Mouse (Mus musculus) C2C12 (cell line): ENCODE measurements around the gene Dyrk3. TPM values are rescaled to one million over a fixed set of nuclear protein-coding genes. Genes with fewer than 3 reads are reported as not detected.

ENCODE experiments used
- H3K27me3 ChIP-seq: one replicate; pipeline ENCODE4 v1.6.1; 2011; ENCODE audit not compliant: control insufficient read depth, insufficient read depth, insufficient read length
- H3K36me3 ChIP-seq: one replicate; pipeline ENCODE4 v1.6.1; 2011; ENCODE audit not compliant: control insufficient read depth, insufficient read depth
- H3K4me3 ChIP-seq: one replicate; pipeline ENCODE4 v1.5.1; 2011; ENCODE audit warnings: mild to moderate bottlenecking, control low read depth; ENCODE audit not compliant: poor library complexity, insufficient read depth, severe bottlenecking
- H3K79me2 ChIP-seq: one replicate; pipeline ENCODE4 v1.6.1; 2011; ENCODE audit not compliant: control insufficient read depth, insufficient read depth
- H3K79me3 ChIP-seq: one replicate; pipeline ENCODE4 v1.6.1; 2011; ENCODE audit warnings: low read depth, control low read depth
- H3ac ChIP-seq: one replicate; pipeline ENCODE3; 2011; ENCODE audit warnings: low read depth; ENCODE audit not compliant: control insufficient read depth, insufficient read length
- CEBPB ChIP-seq: IDR thresholded peaks from one replicate; pipeline ENCODE4 v1.6.1; 2011; ENCODE audit warnings: low read depth, mild to moderate bottlenecking, control low read depth, moderate library complexity
- CTCF ChIP-seq: IDR thresholded peaks from one replicate; pipeline ENCODE4 v1.5.1; 2011; ENCODE audit not compliant: control insufficient read depth, insufficient read depth, insufficient read length
- FOSL1 ChIP-seq: IDR thresholded peaks from one replicate; pipeline ENCODE4 v1.8.0; 2011; ENCODE audit warnings: mild to moderate bottlenecking, low read length; ENCODE audit not compliant: poor library complexity, insufficient read depth, severe bottlenecking
- MAX ChIP-seq: IDR thresholded peaks from one replicate; pipeline ENCODE4 v1.6.1; 2011; ENCODE audit warnings: mild to moderate bottlenecking, control low read depth
- MYOD1 ChIP-seq: IDR thresholded peaks from one replicate; pipeline ENCODE4 v1.6.1; 2011; ENCODE audit warnings: low read depth; ENCODE audit not compliant: control insufficient read depth, insufficient read length
- MYOG ChIP-seq: IDR thresholded peaks from one replicate; pipeline ENCODE4 v1.6.1; 2011; ENCODE audit not compliant: control insufficient read depth, insufficient read length; ENCODE audit errors: extremely low read depth
- USF1 ChIP-seq: IDR thresholded peaks from one replicate; pipeline ENCODE4 v1.6.1; 2011; ENCODE audit warnings: low read depth, mild to moderate bottlenecking, control low read depth, moderate library complexity
- polyA plus RNA-seq: library from polyadenylated mRNA; unstranded; fragments of >200 nt; fragmentation: generic; extraction: Trizol; gene quantifications from one replicate; pipeline ENCODE4 v1.2.1, GENCODE M21; 2012; ENCODE audit warnings: missing spikeins

The Dyrk3 gene
- polyA plus RNA-seq, 1 experiment, result 5.0 TPM

- H3K79me2 ChIP-seq, result peaks cover 100% of the 10 kb centered on the region
- no peaks in the 10 kb centered on the region for H3K36me3 ChIP-seq
- TF ChIP-seq USF1 (no peak), FOSL1 (no peak), MYOD1 (no peak), CEBPB (no peak), MYOG (no peak), MAX (no peak), CTCF (no peak)
- peaks cover 89% of the 10 kb centered on the region for H3K79me3 ChIP-seq
- no peaks in the 10 kb centered on the region for H3K27me3 ChIP-seq
- H3ac ChIP-seq, result no peak overlapping the region
- no peak overlapping the region for H3K4me3 ChIP-seq
These were observed 55.0 kb downstream of the Dyrk3 start for GRCm38 (mm10) chr1:131083122-131083521.

GRCm38 (mm10) chr1:131080686-131081085 is 57.5 kb downstream of the Dyrk3 start:
- peaks cover 90% of the 10 kb centered on the region for H3K79me3 ChIP-seq
- H3K79me2 ChIP-seq, result peaks cover 100% of the 10 kb centered on the region
- no peaks in the 10 kb centered on the region for H3K36me3 ChIP-seq
- no peak overlapping the region for H3ac ChIP-seq
- no peak for TF ChIP-seq USF1
- no peak for TF ChIP-seq MYOG
- no peak for TF ChIP-seq CTCF
- no peak overlapping the region for H3K4me3 ChIP-seq
- H3K27me3 ChIP-seq, result no peaks in the 10 kb centered on the region

- Histone ChIP-seq H3K79me2 (peaks cover 100% of the 10 kb centered on the region), H3K79me3 (peaks cover 90% of the 10 kb centered on the region), H3K27me3 (no peaks in the 10 kb centered on the region), H3K4me3 (no peak overlapping the region), H3ac (no peak overlapping the region), H3K36me3 (no peaks in the 10 kb centered on the region)
- TF ChIP-seq MAX (no peak), MYOD1 (no peak), CTCF (no peak), FOSL1 (no peak), USF1 (no peak), MYOG (no peak), CEBPB (no peak)
These were observed 58.4 kb downstream of the Dyrk3 start for GRCm38 (mm10) chr1:131079762-131080161.

- Histone ChIP-seq H3K27me3 (no peaks in the 10 kb centered on the region), H3K79me2 (peaks cover 100% of the 10 kb centered on the region), H3K36me3 (no peaks in the 10 kb centered on the region), H3ac (no peak overlapping the region), H3K4me3 (no peak overlapping the region), H3K79me3 (peaks cover 91% of the 10 kb centered on the region)
- TF ChIP-seq MYOD1, result no peak
- no peak for TF ChIP-seq CEBPB
- TF ChIP-seq CTCF, result no peak
These were observed 59.3 kb downstream of the Dyrk3 start for GRCm38 (mm10) chr1:131078761-131079330.

Other genes with a start within 250 kb of the Dyrk3 start
- gene Il20, start 226.9 kb downstream of the Dyrk3 start, polyA plus RNA-seq, result not detected
- 0.06 TPM for gene Il19, start 198.2 kb downstream of the Dyrk3 start, polyA plus RNA-seq
- not detected for gene Il10, start 118.5 kb downstream of the Dyrk3 start, polyA plus RNA-seq
- 87.0 TPM for gene Mapkapk2, start 40.5 kb downstream of the Dyrk3 start, polyA plus RNA-seq
- 33.3 TPM for gene Eif2d, start 14.8 kb upstream of the Dyrk3 start, polyA plus RNA-seq
- 2.3 TPM for gene Rassf5, start 106.9 kb upstream of the Dyrk3 start, polyA plus RNA-seq
- gene Ikbke, start 141.3 kb upstream of the Dyrk3 start, polyA plus RNA-seq, result 1.4 TPM